Mouse (Mus musculus) lung, postnatal 0 days (tissue): ENCODE results near the gene Apaf1. TPM values are rescaled to one million over a fixed set of nuclear protein-coding genes. Genes with fewer than 3 reads are reported as not detected.

Experiments
- ATAC-seq: fragments of 200-750 bp; cut with Nextera tagmentation; 2 replicates; pipeline ENCODE4 v1.8.0; 2017; ENCODE audit warnings: moderate library complexity
- DNase-seq: peaks from one replicate; pipeline ENCODE4 v3.0.0-alpha.2; 2016; ENCODE audit warnings: low spot score
- H3K27ac ChIP-seq: fragments of 300-500 bp; sonication (generic); 2 replicates; pipeline ENCODE4 v1.5.1; 2014; ENCODE audit warnings: antibody characterized with exemption, mild to moderate bottlenecking, low read length, mixed read lengths
- H3K27me3 ChIP-seq: fragments of 300-500 bp; sonication (generic); replicated peaks from 2 replicates; pipeline ENCODE4 v1.6.1; 2014; ENCODE audit warnings: low read length, mixed read lengths; ENCODE audit not compliant: insufficient read depth
- H3K36me3 ChIP-seq: fragments of 300-500 bp; sonication (generic); 2 replicates; pipeline ENCODE4 v1.6.1; 2014; ENCODE audit warnings: low read length, mixed read lengths; ENCODE audit not compliant: insufficient read depth
- H3K4me1 ChIP-seq: fragments of 300-500 bp; sonication (generic); 2 replicates; pipeline ENCODE4 v1.6.1; 2014; ENCODE audit warnings: antibody characterized with exemption, low read depth, low read length, mixed read lengths; ENCODE audit not compliant: insufficient read depth
- H3K4me2 ChIP-seq: fragments of 300-500 bp; sonication (generic); replicated peaks from 2 replicates; pipeline ENCODE4 v1.6.1; 2014; ENCODE audit warnings: low read depth, mild to moderate bottlenecking, low read length, moderate library complexity, mixed read lengths
- H3K4me3 ChIP-seq: fragments of 300-500 bp; sonication (generic); 2 replicates; pipeline ENCODE4 v1.5.1; 2014; ENCODE audit warnings: low read depth, low read length
- H3K9ac ChIP-seq: fragments of 300-500 bp; sonication (generic); replicated peaks from 2 replicates; pipeline ENCODE4 v1.6.1; 2014; ENCODE audit warnings: low read depth, mild to moderate bottlenecking
- H3K9me3 ChIP-seq: fragments of 300-500 bp; sonication (generic); 2 replicates; pipeline ENCODE4 v1.6.1; 2016; ENCODE audit warnings: low read length, mixed read lengths
- CTCF ChIP-seq: IDR thresholded peaks from 2 replicates; pipeline ENCODE4 v1.5.1; 2016; ENCODE audit warnings: antibody characterized with exemption, mild to moderate bottlenecking
- EP300 ChIP-seq: IDR thresholded peaks from 2 replicates; pipeline ENCODE4 v1.6.1; 2016; ENCODE audit warnings: antibody characterized with exemption, mild to moderate bottlenecking, control low read depth
- WGBS: fragments of 180-500 bp; shearing (Covaris S2); extraction: QIAGEN DNeasy Blood & Tissue Kit; methylation state at CpG from one replicate; pipeline ENCODE4 v1.1.7; 2014; 5-methylcytosine and 5-hydroxymethylcytosine counted together
- polyA plus RNA-seq: library from polyadenylated mRNA; unstranded; fragments of >200 nt; fragmentation: Nextera tagmentation; extraction: Ambion mirVana; gene quantifications from 2 replicates; pipeline ENCODE4 v1.2.1, GENCODE M21; 2015

Apaf1 gene
- polyA plus RNA-seq, 1 experiment from 2014 or later: 14.3 TPM

GRCm38 (mm10) chr10:91083393-91083927, 890 bp upstream of the Apaf1 start:
- peak overlapping the region; percentile 88 for H3K4me2 ChIP-seq
- no peaks in the 10 kb centered on the region for H3K27me3 ChIP-seq
- 34% methylated on average over 12 of the region's 12 CpGs for WGBS
- no peak; the same call in 1 of the 2 replicates for ATAC-seq
- TF ChIP-seq CTCF (no peak), EP300 (no peak)
- H3K36me3 ChIP-seq: no peaks in the 10 kb centered on the region
- no peaks in the 10 kb centered on the region for H3K4me1 ChIP-seq
- peak overlapping the region; percentile 76 for H3K27ac ChIP-seq
- no peaks in the 10 kb centered on the region for H3K9me3 ChIP-seq
- H3K4me3 ChIP-seq: peak overlapping the region; percentile 92
- H3K9ac ChIP-seq: peak overlapping the region; percentile 77
- DNase-seq: peak; percentile 51

GRCm38 (mm10) chr10:91081959-91082507, 537 bp downstream of the Apaf1 start:
- no peaks in the 10 kb centered on the region for H3K9me3 ChIP-seq
- ATAC-seq (peak; percentile 2; the same call in 1 of the 2 replicates), DNase-seq (peak; percentile 48)
- H3K27ac ChIP-seq: peak overlapping the region; percentile 87
- WGBS: under 1% methylated on average over 25 of the region's 27 CpGs
- H3K4me3 ChIP-seq: peak overlapping the region; percentile 92
- H3K4me1 ChIP-seq: no peaks in the 10 kb centered on the region
- peak overlapping the region; percentile 77 for H3K9ac ChIP-seq
- H3K36me3 ChIP-seq: peaks cover 3% of the 10 kb centered on the region; the same call in 1 of the 2 replicates
- no peak for TF ChIP-seq EP300
- no peak for TF ChIP-seq CTCF
- no peaks in the 10 kb centered on the region for H3K27me3 ChIP-seq
- H3K4me2 ChIP-seq: peak overlapping the region; percentile 88

- DNase-seq (no peak), ATAC-seq (no peak)
- no peaks in the 10 kb centered on the region for H3K4me1 ChIP-seq
- no peak for TF ChIP-seq CTCF
- no peak for TF ChIP-seq EP300
- no peak overlapping the region for H3K27ac ChIP-seq
- H3K9ac ChIP-seq: no peak overlapping the region
- H3K9me3 ChIP-seq: no peaks in the 10 kb centered on the region
- H3K36me3 ChIP-seq: peaks cover 14% of the 10 kb centered on the region
- WGBS: 67% methylated on average over 5 of the region's 5 CpGs
- H3K27me3 ChIP-seq: no peaks in the 10 kb centered on the region
- no peak overlapping the region for H3K4me2 ChIP-seq
- no peak overlapping the region for H3K4me3 ChIP-seq
Measured at GRCm38 (mm10) chr10:91080540-91080939, 2.0 kb downstream of the Apaf1 start.

- 90% methylated on average over 2 of the region's 2 CpGs for WGBS
- no peak overlapping the region for H3K4me3 ChIP-seq
- no peak overlapping the region for H3K4me2 ChIP-seq
- no peak for ATAC-seq
- H3K36me3 ChIP-seq: peaks cover 14% of the 10 kb centered on the region
- H3K4me1 ChIP-seq: no peaks in the 10 kb centered on the region
- H3K9ac ChIP-seq: no peak overlapping the region
- no peak for DNase-seq
- no peaks in the 10 kb centered on the region for H3K9me3 ChIP-seq
- H3K27me3 ChIP-seq: no peaks in the 10 kb centered on the region
- TF ChIP-seq EP300 (no peak), CTCF (no peak)
- no peak overlapping the region for H3K27ac ChIP-seq
Measured at GRCm38 (mm10) chr10:91076667-91077066, 5.9 kb downstream of the Apaf1 start.

- DNase-seq (peak; percentile 28), ATAC-seq (peak; percentile 56; the same call in 1 of the 2 replicates)
- 46% methylated on average over 3 of the region's 3 CpGs for WGBS
- Histone ChIP-seq H3K27ac (no peak overlapping the region), H3K36me3 (peaks cover 21% of the 10 kb centered on the region), H3K27me3 (no peaks in the 10 kb centered on the region), H3K9ac (no peak overlapping the region), H3K4me3 (no peak overlapping the region), H3K4me1 (no peaks in the 10 kb centered on the region), H3K9me3 (no peaks in the 10 kb centered on the region), H3K4me2 (no peak overlapping the region)
- TF ChIP-seq CTCF: no peak
- peak; percentile 88 for TF ChIP-seq EP300
Measured at GRCm38 (mm10) chr10:91073345-91073744, 9.2 kb downstream of the Apaf1 start.

GRCm38 (mm10) chr10:91071768-91072167, 10.8 kb downstream of the Apaf1 start:
- ATAC-seq (no peak), DNase-seq (peak; percentile 69)
- WGBS: 32% methylated on average over 1 of the region's 1 CpGs
- Histone ChIP-seq H3K4me3 (no peak overlapping the region), H3K27me3 (no peaks in the 10 kb centered on the region), H3K36me3 (peaks cover 22% of the 10 kb centered on the region), H3K9ac (no peak overlapping the region), H3K4me2 (no peak overlapping the region), H3K27ac (no peak overlapping the region), H3K9me3 (no peaks in the 10 kb centered on the region), H3K4me1 (no peaks in the 10 kb centered on the region)
- peak; percentile 55 for TF ChIP-seq CTCF
- TF ChIP-seq EP300: no peak
